Mouse (Mus musculus): ENCODE data around the gene Fam49a. TPM values are rescaled to one million over a fixed set of nuclear protein-coding genes. Genes with fewer than 3 reads are reported as not detected.

Fam49a gene
- polyA plus RNA-seq, 1 experiment from 2014 or later = 3.2 TPM

DNA sequence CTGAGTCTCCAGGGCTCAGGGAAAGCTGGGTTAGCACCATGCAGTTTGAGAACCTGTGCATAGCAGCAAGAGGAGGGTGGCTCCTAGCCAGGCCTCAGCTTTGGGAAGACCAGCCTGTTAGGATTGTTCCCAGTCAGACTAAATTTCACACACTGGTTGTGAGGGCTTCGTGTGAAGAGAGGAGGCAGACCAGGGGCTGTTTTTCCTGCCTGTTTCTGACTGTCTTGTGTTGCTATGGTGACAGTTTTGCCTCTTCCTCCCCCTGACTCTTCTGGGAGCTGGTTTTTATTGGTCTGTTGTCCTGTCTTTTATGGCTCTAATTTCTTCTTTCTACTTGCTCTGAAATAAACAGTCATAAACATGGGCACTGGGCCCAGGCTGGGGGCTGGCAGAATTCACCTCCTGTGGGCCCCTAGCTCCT is 1.4 kb downstream of the Fam49a start:
- no peaks in the 10 kb centered on the region for H3K9me3 ChIP-seq (ENCODE audit: low read length)
- 0 out of 2 replicates have a peak, but pooled peaks cover 2% of the 10 kb centered on the region for H3K4me1 ChIP-seq (ENCODE audit: insufficient read depth)
- H3K4me2 ChIP-seq (ENCODE audit: low read depth, low read length) = peak overlapping the region; percentile 82
- no peaks in the 10 kb centered on the region for H3K36me3 ChIP-seq (replicated peaks; ENCODE audit: insufficient read depth, low read length)
- DNase-seq (no peak), ATAC-seq (no peak)
- H3K27ac ChIP-seq (ENCODE audit: low read depth) = 0 out of 2 replicates have a peak overlapping the region, but pooled peaks have one; percentile 17
- no peaks in the 10 kb centered on the region for H3K27me3 ChIP-seq (ENCODE audit: insufficient read depth, low read length)
- no peak overlapping the region for H3K9ac ChIP-seq (replicated peaks)
- TF ChIP-seq EP300 (IDR thresholded peaks at IDR 0.05; ENCODE audit: low read depth) = no peak
- no peak for TF ChIP-seq CTCF (IDR thresholded peaks at IDR 0.05; ENCODE audit: low read depth)
- WGBS (ENCODE audit: insufficient replicate concordance) = 22% methylated on average over 1 of the region's 1 CpGs
- H3K4me3 ChIP-seq (ENCODE audit: low read depth, low read length) = no peak overlapping the region

DNA sequence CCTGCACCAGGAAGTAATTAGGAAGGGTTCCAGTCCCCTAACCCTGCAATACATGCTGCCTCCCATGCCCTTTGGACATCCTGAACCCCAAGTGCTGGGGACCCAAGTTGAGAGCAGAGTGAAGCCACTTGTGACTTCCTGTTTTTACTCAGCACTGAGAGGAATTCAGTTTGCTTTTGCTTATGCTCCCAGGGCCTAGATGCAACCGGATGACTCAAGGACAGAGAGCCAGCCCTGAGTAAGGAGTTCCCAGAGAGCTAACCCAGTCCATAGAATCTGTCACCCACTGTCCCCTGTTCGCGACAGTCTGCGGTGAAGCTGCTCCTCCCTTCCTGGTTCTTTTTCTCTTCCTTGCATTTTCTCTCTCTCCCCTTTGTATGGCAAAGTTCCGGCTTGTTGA is 2.2 kb downstream of the Fam49a start:
- WGBS (ENCODE audit: insufficient replicate concordance) = 46% methylated on average over 5 of the region's 5 CpGs
- Histone ChIP-seq H3K9ac (replicated peaks) (no peak overlapping the region), H3K9me3 (ENCODE audit: low read length) (no peaks in the 10 kb centered on the region), H3K27me3 (ENCODE audit: insufficient read depth, low read length) (no peaks in the 10 kb centered on the region), H3K4me1 (ENCODE audit: insufficient read depth) (0 out of 2 replicates have a peak, but pooled peaks cover 2% of the 10 kb centered on the region), H3K27ac (ENCODE audit: low read depth) (peak overlapping the region; percentile 17; the same call in 1 of the 2 replicates), H3K36me3 (replicated peaks; ENCODE audit: insufficient read depth, low read length) (no peaks in the 10 kb centered on the region), H3K4me2 (ENCODE audit: low read depth, low read length) (0 out of 2 replicates have a peak overlapping the region, but pooled peaks have one; percentile 23), H3K4me3 (ENCODE audit: low read depth, low read length) (no peak overlapping the region)
- peak; percentile 18 for DNase-seq
- ATAC-seq = peak; percentile 54
- no peak for TF ChIP-seq CTCF (IDR thresholded peaks at IDR 0.05; ENCODE audit: low read depth)
- no peak for TF ChIP-seq EP300 (IDR thresholded peaks at IDR 0.05; ENCODE audit: low read depth)

DNA sequence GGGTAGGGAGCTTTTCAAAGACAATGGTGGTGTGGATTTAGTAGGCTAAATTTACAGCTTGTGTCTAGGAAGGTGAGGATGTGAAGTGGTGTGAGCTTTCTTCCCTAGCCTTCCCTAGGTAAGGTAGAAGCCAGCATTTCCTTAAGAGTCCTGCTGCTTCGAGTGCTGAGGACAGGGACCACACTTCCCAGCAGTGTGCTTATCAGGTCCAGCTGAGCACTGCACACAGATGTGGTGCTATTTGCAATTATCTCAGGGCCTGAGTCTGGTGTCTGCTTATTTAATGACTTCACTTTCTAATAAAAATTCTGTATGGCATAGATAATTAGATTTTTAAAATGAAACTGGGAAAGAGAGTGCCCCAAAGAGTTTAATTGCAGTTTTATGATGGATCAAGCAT is 4.6 kb downstream of the Fam49a start:
- H3K9ac ChIP-seq (replicated peaks) = no peak overlapping the region
- H3K27me3 ChIP-seq (ENCODE audit: insufficient read depth, low read length) = no peaks in the 10 kb centered on the region
- DNase-seq = no peak
- no peak overlapping the region for H3K4me3 ChIP-seq (ENCODE audit: low read depth, low read length)
- H3K27ac ChIP-seq (ENCODE audit: low read depth) = no peak overlapping the region
- 33% methylated on average over 1 of the region's 1 CpGs for WGBS (ENCODE audit: insufficient replicate concordance)
- no peak for ATAC-seq
- TF ChIP-seq EP300 (IDR thresholded peaks at IDR 0.05; ENCODE audit: low read depth) (no peak), CTCF (IDR thresholded peaks at IDR 0.05; ENCODE audit: low read depth) (no peak)
- no peaks in the 10 kb centered on the region for H3K9me3 ChIP-seq (ENCODE audit: low read length)
- H3K36me3 ChIP-seq (replicated peaks; ENCODE audit: insufficient read depth, low read length) = no peaks in the 10 kb centered on the region
- H3K4me1 ChIP-seq (ENCODE audit: insufficient read depth) = peaks cover 6% of the 10 kb centered on the region
- H3K4me2 ChIP-seq (ENCODE audit: low read depth, low read length) = no peak overlapping the region

DNA sequence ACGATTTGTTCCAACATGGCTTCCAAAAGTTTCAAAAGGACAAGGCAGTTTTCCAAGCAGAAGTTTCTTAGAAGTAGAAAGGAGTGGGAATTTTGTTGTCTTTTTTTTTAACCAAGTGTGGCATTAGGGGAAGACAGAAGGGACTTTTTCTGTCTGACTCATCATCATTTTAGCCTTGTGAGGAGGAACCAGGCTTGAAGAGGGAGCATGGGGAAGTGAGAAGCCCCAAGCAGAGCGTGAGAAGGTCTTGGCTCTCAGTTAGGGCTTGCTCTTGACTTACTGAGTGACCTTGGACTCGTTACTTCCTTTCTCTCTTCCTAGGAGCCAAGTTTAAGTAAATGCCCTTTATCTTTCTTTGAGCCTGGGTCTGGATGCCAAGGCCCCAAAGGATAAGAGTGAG is 8.6 kb downstream of the Fam49a start:
- H3K4me1 ChIP-seq (ENCODE audit: insufficient read depth) = peaks cover 4% of the 10 kb centered on the region
- H3K9ac ChIP-seq (replicated peaks) = no peak overlapping the region
- no peaks in the 10 kb centered on the region for H3K9me3 ChIP-seq (ENCODE audit: low read length)
- H3K36me3 ChIP-seq (replicated peaks; ENCODE audit: insufficient read depth, low read length) = no peaks in the 10 kb centered on the region
- DNase-seq (no peak), ATAC-seq (0 out of 2 replicates have a peak, but pooled peaks have one; percentile 23)
- H3K4me2 ChIP-seq (ENCODE audit: low read depth, low read length) = no peak overlapping the region
- no peaks in the 10 kb centered on the region for H3K27me3 ChIP-seq (ENCODE audit: insufficient read depth, low read length)
- WGBS (ENCODE audit: insufficient replicate concordance) = 50% methylated on average over 3 of the region's 3 CpGs
- no peak overlapping the region for H3K4me3 ChIP-seq (ENCODE audit: low read depth, low read length)
- TF ChIP-seq CTCF (IDR thresholded peaks at IDR 0.05; ENCODE audit: low read depth) (no peak), EP300 (IDR thresholded peaks at IDR 0.05; ENCODE audit: low read depth) (no peak)
- H3K27ac ChIP-seq (ENCODE audit: low read depth) = 0 out of 2 replicates have a peak overlapping the region, but pooled peaks have one; percentile 11

DNA sequence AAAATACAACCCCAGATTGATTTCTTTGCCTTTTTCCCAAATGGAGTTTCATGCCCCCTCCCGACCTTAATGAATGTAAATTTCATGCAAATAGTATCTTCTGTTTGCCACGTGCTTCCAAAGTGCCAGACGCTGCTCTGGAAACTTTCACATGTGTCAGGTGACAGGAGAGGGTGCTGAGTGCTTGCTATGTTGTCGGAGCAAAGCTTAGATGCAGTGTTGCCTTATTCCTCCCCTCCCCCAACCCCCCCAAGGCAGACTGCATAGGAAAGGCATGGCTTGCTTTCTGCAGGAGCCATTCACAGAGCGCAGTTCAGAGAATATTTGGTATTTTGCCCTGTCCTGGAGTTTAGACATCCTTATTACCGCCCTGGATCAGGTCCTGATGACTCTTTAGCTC is 12.2 kb downstream of the Fam49a start:
- no peaks in the 10 kb centered on the region for H3K9me3 ChIP-seq (ENCODE audit: low read length)
- ATAC-seq (no peak), DNase-seq (no peak)
- H3K27ac ChIP-seq (ENCODE audit: low read depth) = no peak overlapping the region
- no peaks in the 10 kb centered on the region for H3K36me3 ChIP-seq (replicated peaks; ENCODE audit: insufficient read depth, low read length)
- no peaks in the 10 kb centered on the region for H3K27me3 ChIP-seq (ENCODE audit: insufficient read depth, low read length)
- H3K4me3 ChIP-seq (ENCODE audit: low read depth, low read length) = no peak overlapping the region
- 45% methylated on average over 6 of the region's 6 CpGs for WGBS (ENCODE audit: insufficient replicate concordance)
- TF ChIP-seq CTCF (IDR thresholded peaks at IDR 0.05; ENCODE audit: low read depth) (no peak), EP300 (IDR thresholded peaks at IDR 0.05; ENCODE audit: low read depth) (no peak)
- H3K4me1 ChIP-seq (ENCODE audit: insufficient read depth) = peaks cover 4% of the 10 kb centered on the region
- no peak overlapping the region for H3K4me2 ChIP-seq (ENCODE audit: low read depth, low read length)
- H3K9ac ChIP-seq (replicated peaks) = no peak overlapping the region

DNA sequence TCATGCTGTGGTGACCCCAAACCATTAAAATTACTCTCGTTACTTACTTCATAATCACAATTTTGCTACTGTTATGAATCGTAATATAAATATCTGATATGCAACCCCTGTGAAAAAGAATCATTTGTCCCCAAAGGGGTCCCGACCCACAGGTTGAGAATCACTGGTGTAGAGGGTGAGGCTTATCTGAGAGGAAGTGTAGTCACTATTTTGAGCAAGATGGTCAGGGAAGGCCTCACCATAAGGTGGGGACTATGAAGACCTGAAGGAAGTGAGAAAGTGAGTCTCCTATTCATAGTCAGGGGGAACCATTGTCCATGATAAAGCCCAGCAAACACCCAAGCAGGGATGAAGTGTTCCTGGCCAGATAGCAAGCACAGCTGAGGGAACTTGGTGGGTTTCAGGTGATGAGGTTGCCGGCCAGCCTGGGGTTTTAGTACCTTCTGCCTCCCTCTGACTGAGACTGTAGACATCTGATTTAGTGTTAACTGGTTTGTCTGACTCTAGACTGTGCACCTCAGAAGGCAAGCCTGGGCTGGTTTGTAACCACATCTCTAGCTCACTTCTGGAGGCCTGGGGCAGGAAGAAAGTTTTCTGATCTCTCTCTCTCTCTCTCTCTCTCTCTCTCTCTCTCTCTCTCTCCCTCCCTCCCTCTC is 13.3 kb downstream of the Fam49a start:
- TF ChIP-seq CTCF (IDR thresholded peaks at IDR 0.05; ENCODE audit: low read depth) (no peak), EP300 (IDR thresholded peaks at IDR 0.05; ENCODE audit: low read depth) (no peak)
- Histone ChIP-seq H3K36me3 (replicated peaks; ENCODE audit: insufficient read depth, low read length) (no peaks in the 10 kb centered on the region), H3K27me3 (ENCODE audit: insufficient read depth, low read length) (no peaks in the 10 kb centered on the region), H3K27ac (ENCODE audit: low read depth) (no peak overlapping the region), H3K4me3 (ENCODE audit: low read depth, low read length) (no peak overlapping the region), H3K9ac (replicated peaks) (no peak overlapping the region), H3K9me3 (ENCODE audit: low read length) (no peaks in the 10 kb centered on the region), H3K4me1 (ENCODE audit: insufficient read depth) (no peaks in the 10 kb centered on the region), H3K4me2 (ENCODE audit: low read depth, low read length) (no peak overlapping the region)
- 44% methylated on average over 4 of the region's 4 CpGs for WGBS (ENCODE audit: insufficient replicate concordance)
- DNase-seq (no peak), ATAC-seq (no peak)

All from liver, postnatal 0 days (tissue).